Mouse (Mus musculus) olfactory bulb, adult 2 months (tissue): ENCODE measurements at regions not wholly inside any gene's neighbourhood (a gene's known extent, or its start where the extent isn't known, plus 50 kb on each side); places are given as distances from the start of the nearest gene placed in this dataset.
"Not testable (repeated sequence)": the region's sequence is repeated elsewhere in the genome, so short reads cannot be mapped to it uniquely, and the experiment has no call there.

Source experiments
- CTCF ChIP-seq: fragments of 200-500 bp; IDR thresholded peaks from 2 replicates; pipeline ENCODE4 v1.5.1; 2012; ENCODE audit warnings: low read depth, mild to moderate bottlenecking, low read length, moderate library complexity; ENCODE audit not compliant: insufficient read depth
- POLR2A ChIP-seq: fragments of 200-500 bp; IDR thresholded peaks from 2 replicates; pipeline ENCODE4 v1.6.1; 2012; ENCODE audit warnings: mild to moderate bottlenecking, low read depth, low read length, moderate library complexity; ENCODE audit not compliant: insufficient read depth

DNA sequence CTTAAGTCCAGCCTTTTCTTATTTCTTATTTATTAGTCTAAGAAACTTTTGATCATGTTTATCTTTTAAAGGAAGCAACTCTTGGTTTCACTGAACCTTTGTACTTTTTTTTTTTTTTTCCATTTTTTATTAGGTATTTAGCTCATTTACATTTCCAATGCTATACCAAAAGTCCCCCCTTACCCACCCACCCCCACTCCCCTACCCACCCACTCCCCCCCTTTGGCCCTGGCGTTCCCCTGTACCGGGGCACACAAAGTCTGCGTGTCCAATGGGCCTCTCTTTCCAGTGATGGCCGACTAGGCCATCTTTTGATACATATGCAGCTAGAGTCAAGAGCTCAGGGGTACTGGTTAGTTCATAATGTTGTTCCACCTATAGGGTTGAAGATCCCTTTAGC lies 143.1 kb upstream of the Tsc22d2 start:
- TF ChIP-seq CTCF, POLR2A: not testable (repeated sequence)
